ENCODE assay signal across 17 mouse cellular contexts in the genomic region with DNA sequence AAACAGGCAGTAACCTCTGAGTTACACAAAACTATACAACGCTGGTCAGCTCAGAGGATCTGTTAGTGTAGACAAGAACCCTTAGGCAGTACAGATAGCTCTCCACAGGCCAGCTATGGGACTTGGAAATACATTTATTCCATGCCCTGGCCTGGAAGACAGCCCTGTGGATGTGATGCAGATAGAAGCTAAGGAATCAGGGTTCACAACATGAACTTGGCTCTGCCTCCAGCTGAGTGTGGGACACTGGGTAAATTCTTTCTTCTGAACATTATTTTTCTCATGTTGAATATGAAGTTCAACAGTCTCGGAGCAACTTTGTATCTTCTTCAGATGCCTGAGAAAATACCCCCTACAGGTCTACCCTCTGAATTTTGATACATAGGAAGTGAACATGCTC.
"Had no signal": no experiment of that assay in that cellular context is flagged by ENCODE, and none has a peak within 500 bp of the region (broad histone marks: within the 10 kb centered on the region; RNA-seq: fewer than 3 reads in every experiment).

No protein-coding gene starts in this region.

- H3K27ac ChIP-seq: lung, embryonic 15.5 days; macrophage; midbrain, embryonic 13.5 days; midbrain, embryonic 15.5 days; neural tube, embryonic 12.5 days; stomach, embryonic 15.5 days; stomach, postnatal 0 days had no signal

- DNase-seq: lung, adult 2 months; lung, postnatal 14 days; lung, postnatal 36 days; right cerebral cortex, postnatal 14 days; thymus, adult 2 months; thymus, postnatal 25 days; thymus, postnatal 4 days had no signal

- H3K36me3 ChIP-seq: lung, embryonic 15.5 days; midbrain, embryonic 13.5 days; midbrain, embryonic 15.5 days; neural tube, embryonic 12.5 days; stomach, embryonic 15.5 days had no signal

- H3K9ac ChIP-seq: lung, embryonic 15.5 days; midbrain, embryonic 13.5 days; midbrain, embryonic 15.5 days; neural tube, embryonic 12.5 days; stomach, embryonic 15.5 days had no signal

- H3K4me3 ChIP-seq: lung, embryonic 15.5 days; megakaryocyte, embryonic 14.5 days; midbrain, embryonic 13.5 days; midbrain, embryonic 15.5 days; neural tube, embryonic 12.5 days; stomach, embryonic 15.5 days had no signal

- ATAC-seq: lung, postnatal 0 days; midbrain, embryonic 13.5 days; midbrain, embryonic 15.5 days had no signal

- H3K4me2 ChIP-seq: lung, embryonic 15.5 days; midbrain, embryonic 11.5 days; midbrain, embryonic 13.5 days; midbrain, embryonic 15.5 days; neural tube, embryonic 12.5 days; stomach, embryonic 15.5 days had no signal

- H3K9me3 ChIP-seq: lung, embryonic 15.5 days; megakaryocyte, embryonic 14.5 days; midbrain, embryonic 13.5 days; midbrain, embryonic 15.5 days; neural tube, embryonic 12.5 days; stomach, embryonic 15.5 days had no signal

- H3K27me3 ChIP-seq: midbrain, embryonic 15.5 days had no signal
